Mouse (Mus musculus): Measurements from ENCODE around the gene Gm17521. TPM values are rescaled to one million over a fixed set of nuclear protein-coding genes. Genes with fewer than 3 reads are reported as not detected.
"Not testable (repeated sequence)": the region's sequence is repeated elsewhere in the genome, so short reads cannot be mapped to it uniquely, and the experiment has no call there.

Gene Gm17521
- not detected for total RNA-seq (2021)

- DNase-seq; intact Hi-C loops (cut with DNase I): not testable (repeated sequence)
Measured at GRCm38 (mm10) chrX:123029569-123029968, at the start of gene Gm17521. Gm17521 (minus strand) TSS chrX:123029669.

- DNase-seq: no peak
- intact Hi-C loops (cut with DNase I): no loop called here
Measured at GRCm38 (mm10) chrX:123043956-123044355, 14.5 kb upstream of the Gm17521 start.

DNA sequence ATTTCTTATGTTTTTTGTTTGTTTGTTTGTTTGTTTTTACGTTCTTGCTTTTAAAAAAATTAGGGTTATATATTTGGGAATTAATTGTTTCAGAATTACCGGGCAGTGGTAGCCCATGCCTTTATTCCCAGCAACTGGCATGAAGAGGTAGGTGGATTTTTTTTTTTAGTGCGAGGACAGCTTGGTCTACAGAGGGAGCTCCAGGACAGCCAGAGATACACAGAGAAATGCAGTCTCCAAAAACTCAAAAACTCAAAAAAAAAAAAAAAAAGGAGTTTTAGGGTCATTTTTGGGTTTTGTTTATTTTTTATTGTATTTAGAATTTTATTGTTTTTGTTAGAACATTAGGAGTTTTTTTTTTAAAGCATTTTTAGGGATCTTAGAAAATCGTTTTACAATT lies 14.0 kb upstream of the Gm17521 start:
- DNase-seq: no peak
- intact Hi-C loops (cut with DNase I): no loop called here

Other genes with a start within 250 kb of the Gm17521 start
- gene Cldn34c1, start 73.8 kb upstream of the Gm17521 start, total RNA-seq (2021): 1 to 10 TPM; 8.7 to 9.9 TPM
- not detected for gene Srsx, start 192.8 kb upstream of the Gm17521 start, total RNA-seq (2021)
- gene Gm17577, start 217.2 kb upstream of the Gm17521 start, total RNA-seq (2021): not detected

Measured in heart, postnatal 10 days (tissue).